Mouse (Mus musculus) C2C12 (cell line): Measurements from ENCODE around the gene Ackr3.

ENCODE experiments used
- CTCF ChIP-seq: IDR thresholded peaks from one replicate; pipeline ENCODE4 v1.5.1; 2011; ENCODE audit not compliant: control insufficient read depth, insufficient read depth, insufficient read length
- FOSL1 ChIP-seq: IDR thresholded peaks from one replicate; pipeline ENCODE4 v1.8.0; 2011; ENCODE audit warnings: mild to moderate bottlenecking, low read length; ENCODE audit not compliant: poor library complexity, insufficient read depth, severe bottlenecking
- MAX ChIP-seq: IDR thresholded peaks from one replicate; pipeline ENCODE4 v1.6.1; 2011; ENCODE audit warnings: mild to moderate bottlenecking, control low read depth
- MYOD1 ChIP-seq: IDR thresholded peaks from one replicate; pipeline ENCODE4 v1.6.1; 2011; ENCODE audit warnings: low read depth; ENCODE audit not compliant: control insufficient read depth, insufficient read length

DNA sequence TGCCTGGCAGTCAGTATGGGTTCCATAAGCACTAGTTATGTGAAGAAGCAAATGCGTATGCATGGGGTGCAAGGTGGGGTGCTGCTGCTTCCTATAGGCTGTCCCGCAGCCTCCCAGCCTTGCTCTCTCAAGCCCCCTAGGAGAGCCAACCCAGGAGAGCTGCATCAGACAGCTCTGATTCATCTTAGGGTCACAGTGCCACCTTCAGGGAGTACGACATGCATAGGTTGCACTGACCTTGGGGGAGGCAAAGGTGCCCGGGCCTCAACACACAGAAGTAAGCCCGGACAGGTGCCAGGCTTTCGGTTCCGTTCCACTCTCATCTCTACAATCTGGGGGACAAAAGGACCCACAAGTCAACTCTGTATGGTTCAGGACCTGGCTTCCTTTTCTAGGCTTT lies 41.8 kb downstream of the Ackr3 start:
- TF ChIP-seq MAX (no peak), CTCF (peak; percentile 17), FOSL1 (no peak), MYOD1 (no peak)
